Mouse (Mus musculus): Measurements from ENCODE around the gene Gabarapl2.

The Gabarapl2 gene

DNA sequence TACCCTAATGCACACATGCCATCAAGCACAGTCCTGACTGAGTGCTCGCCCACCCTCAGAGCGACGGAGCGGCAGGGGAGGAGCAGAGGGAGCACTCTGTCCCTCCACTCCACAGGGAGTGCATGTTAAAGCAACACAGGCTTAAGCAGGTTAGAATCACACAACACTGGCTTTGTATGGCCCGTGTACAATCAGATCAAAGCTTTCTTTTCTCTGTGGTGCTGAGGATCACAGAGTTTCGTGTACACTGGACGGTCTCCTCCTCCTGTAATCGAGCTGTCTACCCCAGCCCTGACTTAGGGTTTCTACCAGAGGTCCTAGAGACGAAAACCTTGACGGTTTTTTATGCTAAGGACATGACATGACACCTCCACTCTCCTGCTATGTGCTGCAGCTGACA, 28.0 kb downstream of the Gabarapl2 start:
- DNase-seq (ENCODE audit: low spot score): no peak

DNA sequence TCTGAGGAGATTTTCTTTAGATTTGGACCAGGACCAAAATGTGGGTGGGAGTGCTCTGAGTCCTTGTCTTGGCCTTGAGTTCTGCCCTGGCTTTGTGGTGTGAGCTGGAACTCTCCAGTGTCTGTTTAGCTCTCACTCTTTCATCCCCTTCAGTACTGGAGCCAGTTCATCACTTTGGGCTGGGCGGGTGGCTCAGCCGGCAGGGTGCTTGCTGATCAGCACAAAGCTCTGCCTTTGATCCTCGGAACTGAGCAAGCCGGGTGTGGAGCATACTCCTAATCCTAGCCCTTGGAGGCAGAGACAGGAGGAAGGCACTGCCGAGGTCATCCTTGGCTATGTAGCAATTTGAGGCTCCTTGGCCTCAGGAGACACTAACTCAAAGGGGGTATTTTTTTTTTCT, 28.5 kb downstream of the Gabarapl2 start:
- DNase-seq (ENCODE audit: low spot score): no peak

DNA sequence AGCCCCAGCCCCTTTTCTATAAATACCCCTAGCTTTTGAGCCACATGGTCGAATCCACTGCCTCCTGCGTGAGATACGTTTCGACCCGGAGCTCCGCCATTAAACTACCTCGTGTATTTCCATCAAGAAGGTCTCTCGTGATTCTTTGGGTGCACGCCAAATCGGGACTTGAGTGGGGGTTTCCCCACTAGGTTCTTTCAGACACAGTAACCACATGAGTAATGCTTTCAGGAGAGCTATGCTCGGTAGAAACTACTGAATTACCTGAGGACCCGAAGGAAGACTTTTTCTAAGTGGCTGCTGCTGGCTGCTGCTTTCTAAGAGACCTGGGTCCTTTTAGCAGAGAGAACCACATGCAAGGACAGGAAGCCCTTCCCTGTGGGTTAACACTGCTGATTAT, 33.6 kb downstream of the Gabarapl2 start:
- DNase-seq (ENCODE audit: low spot score): no peak

DNA sequence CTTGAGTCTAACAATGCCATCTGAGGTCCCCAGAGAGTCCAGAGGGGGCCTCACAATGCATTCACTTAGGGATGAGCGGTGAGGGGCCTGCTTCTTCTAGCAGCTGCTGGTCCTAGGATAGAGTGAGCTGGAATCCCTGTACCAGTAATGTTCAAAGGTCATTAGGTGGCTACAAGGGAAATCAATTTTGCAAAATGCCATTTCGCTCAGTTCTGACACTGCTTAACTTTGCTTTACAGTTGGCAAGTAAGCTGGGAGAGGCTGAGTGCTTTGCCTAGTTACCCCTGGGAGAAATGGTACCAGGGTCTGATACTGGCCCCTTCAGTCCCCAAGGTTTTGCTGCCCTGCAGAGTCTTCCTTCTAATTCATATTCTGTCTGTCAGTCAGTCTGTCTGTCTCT, 35.2 kb downstream of the Gabarapl2 start:
- DNase-seq (ENCODE audit: low spot score): no peak

DNA sequence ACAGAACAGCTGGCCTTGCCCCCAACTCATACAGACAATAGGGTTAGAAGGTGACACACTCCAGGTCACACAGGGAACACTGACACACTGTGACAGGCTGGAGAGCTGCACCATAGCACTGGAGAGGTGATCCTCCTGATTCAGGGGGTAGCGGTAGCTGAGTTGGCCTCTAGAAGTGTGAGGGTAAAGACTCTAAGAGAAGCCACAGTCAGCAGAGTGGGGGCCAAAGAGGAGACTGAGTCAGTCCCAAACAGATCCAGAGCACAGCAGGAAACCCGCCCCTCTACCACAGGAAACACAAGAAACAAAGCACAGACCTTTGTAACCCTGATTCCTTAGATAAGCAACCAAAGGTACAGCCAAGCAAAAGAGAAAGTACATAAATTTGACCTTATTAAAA, 35.8 kb downstream of the Gabarapl2 start:
- DNase-seq (ENCODE audit: low spot score): no peak

DNA sequence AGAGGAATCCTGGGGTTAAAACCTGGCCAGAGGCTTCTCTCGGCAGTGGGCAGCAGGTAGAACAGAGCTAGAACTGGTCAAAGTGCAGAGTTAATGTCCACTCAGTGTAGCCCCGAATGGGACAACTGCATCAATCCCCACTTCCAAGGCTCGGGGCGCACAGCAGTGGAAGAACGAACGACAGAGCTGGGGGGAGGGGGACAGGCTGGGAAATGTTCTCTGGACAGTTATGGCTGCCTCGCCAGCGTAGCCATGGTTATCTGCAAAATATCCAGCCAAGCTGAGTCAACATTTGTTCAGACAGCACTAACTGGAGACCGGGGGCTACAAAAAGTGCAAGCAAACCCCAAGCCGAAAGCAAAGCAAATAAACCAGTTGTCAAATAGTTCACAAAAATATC, 37.6 kb downstream of the Gabarapl2 start:
- DNase-seq (ENCODE audit: low spot score): no peak

DNA sequence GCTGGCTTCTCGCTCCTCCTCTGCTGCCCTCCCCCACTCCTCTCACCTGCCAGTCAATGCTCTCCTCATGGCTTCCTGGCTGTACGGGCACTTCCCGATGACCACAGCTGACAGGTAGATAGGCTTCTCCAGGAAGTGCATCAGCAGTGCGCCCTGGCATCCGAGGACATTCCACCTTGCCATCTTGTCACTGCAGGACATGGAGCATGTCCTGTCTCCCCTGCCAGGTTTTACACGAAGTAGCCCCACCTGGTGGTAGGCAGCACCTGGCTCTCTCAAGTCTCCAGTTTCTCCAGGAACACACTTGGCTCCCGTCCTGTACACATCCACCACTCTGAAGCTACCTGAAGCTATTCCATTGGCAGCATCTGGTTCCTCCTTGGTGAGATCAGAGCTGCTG, 41.6 kb downstream of the Gabarapl2 start:
- no peak for DNase-seq (ENCODE audit: low spot score)

DNA sequence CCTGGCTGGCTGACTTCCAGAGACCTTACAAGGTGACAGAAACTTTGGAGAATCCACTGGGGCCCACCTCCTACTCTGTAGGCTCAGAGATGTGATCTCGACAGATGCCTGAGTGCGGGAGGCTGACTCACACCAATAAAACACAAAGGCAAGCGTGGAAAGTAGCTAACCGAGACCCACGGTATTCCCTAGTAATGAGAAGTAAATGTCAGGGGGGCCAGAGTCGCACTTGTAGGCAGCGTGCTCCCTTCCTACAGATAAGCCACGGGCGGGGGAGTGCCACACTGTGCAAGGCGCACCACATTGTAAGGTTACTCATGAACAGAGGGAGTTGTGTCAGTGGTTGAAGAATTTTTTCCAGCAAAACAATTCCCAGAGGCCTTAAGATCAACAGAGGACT, 44.0 kb downstream of the Gabarapl2 start:
- DNase-seq (ENCODE audit: low spot score): no peak

DNA sequence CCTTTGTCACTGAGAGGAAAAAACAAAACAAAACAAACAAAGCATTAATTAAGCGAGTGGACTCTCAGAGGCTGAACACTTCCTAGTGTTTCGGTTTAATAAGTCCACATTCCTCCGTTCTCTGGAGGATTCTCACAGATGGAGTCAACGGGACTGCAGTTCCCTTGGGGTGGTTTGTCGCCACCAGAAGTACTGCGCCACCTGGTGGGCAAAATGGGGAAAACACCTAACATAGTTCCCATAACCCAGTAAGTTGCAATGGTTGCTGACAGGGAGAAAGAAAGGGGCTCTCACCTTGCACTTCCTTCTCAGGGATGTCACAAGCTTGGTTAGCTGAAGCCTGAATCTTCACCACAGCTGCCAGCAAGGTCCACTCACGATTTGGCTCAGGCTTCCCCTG, 49.4 kb downstream of the Gabarapl2 start:
- DNase-seq (ENCODE audit: low spot score): peak; percentile 50

DNA sequence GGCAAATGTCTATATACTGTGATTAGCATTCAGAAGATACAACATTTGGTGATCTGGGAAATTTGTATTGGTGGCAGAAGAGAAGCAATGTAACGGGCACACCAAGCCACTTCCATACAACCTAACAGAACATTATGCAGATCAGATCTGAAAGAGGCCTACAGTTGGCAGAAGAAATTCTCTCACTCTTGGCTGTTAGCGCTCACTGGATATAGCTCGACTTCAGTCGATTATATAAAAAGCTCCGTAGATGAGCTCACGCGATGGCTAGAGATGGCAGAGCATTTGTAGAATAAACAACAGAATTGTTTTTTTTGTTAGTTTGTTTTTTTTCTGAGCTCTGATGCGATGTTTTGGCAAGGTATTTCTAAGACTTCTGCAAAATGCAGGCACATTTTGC, 50.8 kb downstream of the Gabarapl2 start:
- no peak for DNase-seq (ENCODE audit: low spot score)

DNA sequence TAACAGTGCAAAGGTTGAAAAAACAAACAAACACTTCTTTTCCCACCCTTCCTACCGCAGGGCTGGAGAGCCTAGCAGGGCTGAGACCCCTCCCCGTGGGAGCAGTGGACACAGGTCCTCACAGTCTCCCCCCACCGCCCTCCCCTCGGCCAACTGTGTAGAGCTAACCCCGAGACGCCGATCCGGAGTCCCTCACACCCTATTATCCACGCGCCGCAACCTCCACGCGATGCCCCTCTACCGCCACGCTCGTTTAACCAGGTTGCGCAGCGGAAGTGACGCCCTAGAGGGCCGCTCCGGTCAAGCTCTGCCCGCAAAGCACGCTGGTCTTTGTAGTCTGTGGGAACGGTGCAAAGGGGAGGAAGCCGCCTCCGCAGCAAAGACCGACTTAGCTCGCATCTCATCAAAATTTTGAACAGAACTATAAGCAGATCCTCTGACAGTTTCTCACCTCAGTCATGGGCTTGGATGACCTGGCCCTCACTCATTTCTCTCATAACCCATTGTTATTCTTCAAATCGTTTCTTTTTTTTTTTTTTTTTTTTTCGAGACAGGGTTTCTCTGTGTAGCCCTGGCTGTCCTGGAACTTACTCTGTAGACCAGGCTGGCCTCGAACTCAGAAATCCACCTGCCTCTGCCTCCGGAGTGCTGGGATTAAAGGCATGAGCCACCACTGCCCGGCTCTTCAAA, 51.7 kb downstream of the Gabarapl2 start, which contains the start of gene Adat1:
Gene Adat1 (minus strand): TSS at position 290 of the 690 bp plus-strand sequence.
- peak; percentile 38 for DNase-seq (ENCODE audit: low spot score)

DNA sequence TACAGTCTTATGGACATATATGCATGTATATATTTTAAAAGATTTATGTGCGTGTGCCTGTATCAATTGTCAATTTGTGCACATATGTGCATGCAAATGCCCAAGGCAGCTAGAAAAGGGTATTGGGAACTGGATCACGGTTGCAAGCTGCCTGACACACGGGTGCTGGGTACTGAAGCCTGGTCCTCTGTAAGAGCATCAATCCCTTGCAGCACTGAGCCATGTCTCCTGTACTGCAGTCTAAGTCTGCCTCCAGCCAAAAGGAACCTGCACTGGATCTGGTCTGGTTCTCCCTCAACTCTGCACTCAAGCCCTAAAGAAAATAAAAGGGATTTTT, 52.2 kb downstream of the Gabarapl2 start:
- no peak for DNase-seq (ENCODE audit: low spot score)

Data from ovary, postnatal 10 days (tissue).